Mouse (Mus musculus) spleen, embryonic (tissue): Measurements from ENCODE around the gene Mcrip2.

Experiments used
- CTCF ChIA-PET: fragments of 350-600 bp; sonication (Branson Sonifier 250); formaldehyde crosslinking; loops from one replicate; lab custom pipeline; 2022; lab: Charles Lee

Mcrip2 gene

GRCm38 (mm10) chr17:25867836-25868600, 546 bp downstream of the Mcrip2 start:
- CTCF ChIA-PET: interaction anchor here (0.6 to 1.0 kb wide), 2 partner anchors 24 to 141 kb away, joined by 3 to 4 read pairs; no protein-coding TSS in a partner anchor

- CTCF ChIA-PET: no interaction called here
These were observed 1.1 kb downstream of the Mcrip2 start for GRCm38 (mm10) chr17:25867509-25867835.

DNA sequence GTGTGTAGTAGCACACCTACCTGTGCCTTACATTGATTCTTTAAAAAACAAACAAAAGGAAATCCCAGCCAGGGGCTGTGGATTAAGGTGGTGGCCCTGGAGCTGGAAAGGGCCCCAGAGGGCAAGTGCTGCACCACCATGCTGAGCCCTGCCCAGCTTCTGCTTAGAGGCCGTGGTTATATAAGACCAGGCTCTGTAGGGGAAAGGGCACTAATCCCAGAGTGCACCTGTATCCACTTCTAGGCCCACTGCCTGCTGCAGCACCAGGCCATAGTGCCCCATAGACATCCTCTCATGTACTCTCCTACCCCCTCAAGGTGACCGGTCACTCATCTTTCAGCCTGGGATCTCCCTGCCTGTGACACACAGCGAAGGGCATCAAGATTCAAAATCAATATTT, 2.4 kb downstream of the Mcrip2 start:
- CTCF ChIA-PET: no interaction called here

DNA sequence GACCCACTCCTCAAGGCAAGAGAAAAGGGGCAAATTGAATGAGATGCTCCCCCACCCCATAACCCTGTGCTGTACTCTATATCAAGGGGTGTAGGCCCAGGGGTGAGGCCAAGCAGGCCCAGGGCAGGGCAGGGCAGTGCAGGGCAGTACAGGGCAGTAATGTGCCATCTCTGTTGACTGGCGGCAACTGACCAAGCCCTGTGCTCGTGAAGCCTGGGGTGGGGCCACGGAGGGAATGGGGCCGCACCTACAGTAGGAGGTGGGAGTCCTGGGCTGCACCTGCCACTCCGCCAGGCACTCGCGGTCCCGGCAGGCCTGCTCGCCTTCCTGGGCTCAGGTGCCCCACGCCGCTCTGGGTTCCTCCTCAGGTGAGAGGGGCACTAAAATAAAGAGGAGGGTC, 3.3 kb downstream of the Mcrip2 start:
- CTCF ChIA-PET: no interaction called here

DNA sequence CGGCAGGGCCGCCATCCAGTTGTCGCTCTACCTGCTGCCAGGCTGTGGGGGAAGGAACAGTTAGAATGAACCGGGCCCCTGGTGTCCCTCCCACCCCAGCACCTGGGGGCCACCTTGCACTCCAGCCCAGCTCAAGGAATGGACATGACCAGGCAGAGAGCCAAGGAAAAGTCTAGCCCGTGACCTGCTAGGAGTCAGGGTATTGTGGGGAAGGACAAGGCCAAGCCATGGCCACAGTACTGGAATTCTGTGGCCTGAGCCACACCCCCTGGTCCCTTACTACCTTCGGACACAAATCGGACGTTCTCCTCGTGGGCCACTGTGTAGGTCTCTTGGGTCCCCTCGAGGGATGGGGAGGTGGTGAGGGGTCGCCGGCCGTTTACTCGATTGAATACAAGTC, 4.3 kb downstream of the Mcrip2 start:
- CTCF ChIA-PET: interaction anchor here (0.7 kb wide), 1 partner anchor 231 kb away, joined by 3 read pairs; the partner anchor contains the start of gene Nme4

DNA sequence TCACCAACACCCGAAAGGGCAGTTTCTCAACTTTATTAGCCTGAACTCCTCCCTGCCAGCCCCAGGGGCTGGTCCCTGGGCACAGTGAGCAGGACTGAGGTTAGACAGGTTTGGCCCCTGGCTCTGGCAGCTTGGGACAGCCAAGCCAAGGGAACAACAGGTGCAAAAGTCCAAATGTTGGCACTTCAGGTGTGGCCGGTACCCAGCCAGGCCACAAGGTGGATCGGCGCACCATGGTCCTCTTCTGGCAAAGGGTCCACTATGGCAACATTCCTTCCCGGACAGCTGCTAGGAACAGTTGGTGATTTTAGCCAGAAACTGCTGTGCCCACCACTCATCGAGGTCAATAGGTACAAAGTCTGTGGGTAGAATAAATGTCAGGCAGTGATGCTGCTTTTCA, 4.9 kb downstream of the Mcrip2 start:
- CTCF ChIA-PET: interaction anchor here (0.7 kb wide), 1 partner anchor 232 kb away, joined by 3 read pairs; the partner anchor contains the start of gene Nme4

- CTCF ChIA-PET: interaction anchor here (0.6 kb wide), 1 partner anchor 29 kb away, joined by 3 read pairs; the partner anchor contains the start of gene Stub1
These were observed 6.6 kb downstream of the Mcrip2 start for GRCm38 (mm10) chr17:25861704-25862612.

DNA sequence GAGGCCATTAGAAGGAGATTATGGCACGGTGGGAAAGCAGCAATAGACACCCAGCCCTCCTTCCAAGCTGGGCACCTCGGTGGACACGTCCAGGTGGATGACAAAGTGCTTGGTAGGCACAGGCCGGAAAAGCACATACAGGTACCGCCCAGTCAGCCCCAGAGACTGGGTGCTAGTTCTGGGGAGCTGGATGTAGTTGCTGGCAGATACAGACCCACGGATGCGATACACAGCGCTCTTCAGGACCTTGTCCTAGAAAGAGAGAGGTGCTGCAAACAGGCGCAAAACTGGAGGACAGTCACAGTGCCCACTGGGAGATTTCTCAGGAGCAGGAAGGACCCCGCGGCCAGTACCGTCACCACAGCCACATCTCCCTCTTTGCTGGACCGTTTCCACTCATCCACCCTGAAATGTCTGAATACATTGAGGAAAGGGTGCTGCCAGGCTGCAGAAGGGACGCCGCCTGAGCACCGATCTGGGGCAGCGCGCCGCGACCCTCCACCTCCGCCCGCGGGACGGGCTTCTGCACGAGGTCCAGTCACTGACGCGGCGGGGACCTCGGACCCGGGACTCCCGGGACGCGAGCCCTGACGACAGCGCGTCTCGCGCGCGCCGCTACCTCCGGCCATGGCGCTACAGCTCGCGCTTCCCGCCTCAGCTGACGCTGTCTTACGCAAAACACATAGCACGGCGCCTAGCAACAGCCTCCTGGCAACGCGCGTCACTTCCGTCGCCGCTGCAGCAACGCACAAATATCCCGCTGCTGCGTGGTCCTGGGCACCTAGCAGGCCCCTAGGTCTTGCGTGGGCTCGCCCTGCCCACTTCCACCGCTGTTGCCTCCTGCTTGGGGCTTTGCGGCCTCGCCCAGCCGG, 7.5 kb downstream of the Mcrip2 start, which contains the start of gene Wdr90:
Gene Wdr90 (minus strand): TSS at position 670 of the 872 bp plus-strand sequence.
- CTCF ChIA-PET: interaction anchor here (0.6 to 1.6 kb wide), 2 partner anchors 27 to 28 kb away, joined by 3 to 4 read pairs; partner anchors contain the start of gene Stub1

- CTCF ChIA-PET: interaction anchor here (1.6 kb wide), 1 partner anchor 27 kb away, joined by 4 read pairs; the partner anchor contains the start of gene Stub1
These were observed 8.3 kb downstream of the Mcrip2 start for GRCm38 (mm10) chr17:25860229-25860628.

- CTCF ChIA-PET: interaction anchor here (0.6 to 0.7 kb wide), 2 partner anchors 9 to 166 kb away, joined by 3 to 5 read pairs; no protein-coding TSS in a partner anchor
These were observed 24.1 kb downstream of the Mcrip2 start, which contains the start of gene Rhot2 for GRCm38 (mm10) chr17:25844396-25844901. Gene Rhot2, minus strand, starts transcription at chr17:25844851.

- CTCF ChIA-PET: interaction anchor here (0.6 to 0.7 kb wide), 4 partner anchors 9 to 167 kb away, joined by 3 to 5 read pairs (median 4); partner anchors contain the start of gene Mcrip2
These were observed 24.7 kb downstream of the Mcrip2 start for GRCm38 (mm10) chr17:25843636-25844395.

DNA sequence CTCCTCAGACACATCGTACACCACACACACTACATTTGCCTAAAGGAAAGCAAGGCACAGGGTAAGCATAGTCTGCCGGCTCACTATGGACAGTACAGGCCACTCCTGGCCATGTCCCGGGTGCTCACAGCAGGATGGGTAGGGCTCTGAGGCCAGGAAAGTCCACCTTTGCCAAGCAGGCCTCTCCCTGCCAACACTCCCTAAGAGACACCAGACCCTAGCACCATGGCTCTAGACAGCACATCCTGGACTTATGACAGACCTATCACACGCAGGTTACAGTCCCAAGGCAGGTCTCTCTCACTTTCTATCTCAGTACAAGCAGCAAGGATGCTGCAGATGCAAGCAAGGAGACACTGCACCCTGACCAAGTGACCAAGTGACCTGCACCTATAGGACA, 25.4 kb downstream of the Mcrip2 start:
- CTCF ChIA-PET: interaction anchor here (0.8 kb wide), 1 partner anchor 9 kb away, joined by 3 read pairs; no protein-coding TSS in a partner anchor

GRCm38 (mm10) chr17:25842509-25842908, 26.1 kb downstream of the Mcrip2 start:
- CTCF ChIA-PET: interaction anchor here (0.8 kb wide), 1 partner anchor 8 kb away, joined by 3 read pairs; no protein-coding TSS in a partner anchor

DNA sequence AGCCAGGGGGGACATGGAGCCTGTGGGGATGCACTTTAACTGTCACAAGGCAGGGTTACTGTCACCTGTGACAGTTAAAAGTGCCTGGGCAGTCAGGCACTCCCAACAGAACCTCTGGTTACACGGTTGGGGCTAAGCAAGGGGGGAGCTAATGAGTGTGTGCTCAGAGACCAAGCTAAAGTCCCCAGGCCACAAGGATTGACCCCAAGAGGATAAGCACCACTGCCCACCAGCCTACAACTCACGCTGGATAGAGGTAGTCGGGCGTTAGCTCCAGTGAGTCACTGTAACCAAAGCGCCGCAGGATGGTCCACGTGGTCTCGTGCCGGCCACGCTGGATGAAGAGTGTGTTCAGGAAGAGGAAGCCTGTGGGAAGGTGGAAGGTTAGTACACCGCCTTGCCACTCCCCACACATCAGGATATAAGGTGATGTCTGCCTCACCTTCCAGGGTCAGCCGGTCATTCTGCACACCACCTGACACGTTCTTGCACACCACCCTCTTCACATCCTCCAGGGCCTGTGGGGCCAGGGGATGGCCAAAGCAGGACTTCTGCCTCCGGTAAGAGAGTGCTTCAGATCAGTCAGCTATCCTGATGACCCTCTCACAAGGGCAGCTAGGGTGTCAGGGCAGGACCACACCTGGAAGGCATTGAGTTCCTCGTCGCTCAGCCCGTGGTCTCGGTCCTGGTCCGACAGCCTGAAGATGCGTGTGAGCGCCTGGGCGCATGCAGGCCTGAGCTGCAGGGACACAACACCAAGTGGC, 27.3 kb downstream of the Mcrip2 start, which contains the start of gene Gm20683:
Gene Gm20683 (minus strand): TSS at position 647 of the 764 bp plus-strand sequence.
- CTCF ChIA-PET: no interaction called here

DNA sequence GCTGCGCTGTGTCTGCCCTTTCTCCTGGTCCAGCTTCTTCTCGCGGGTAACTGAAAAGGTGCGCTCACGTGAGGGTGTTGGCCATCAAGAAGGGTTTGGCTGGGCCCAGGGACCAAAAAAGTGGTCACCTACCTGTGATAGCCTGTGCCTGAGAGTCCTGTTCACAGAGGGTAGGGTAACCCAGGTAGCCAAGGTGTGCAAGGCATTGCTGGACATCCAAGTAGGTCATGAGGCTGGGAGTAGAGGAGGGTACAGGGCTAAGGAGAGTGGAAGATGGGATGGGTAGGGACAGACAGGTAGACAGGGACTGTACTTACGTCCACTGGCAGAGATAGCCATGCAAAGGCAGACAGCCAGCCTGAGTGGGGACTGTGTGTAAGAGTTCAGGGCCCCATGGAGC, 28.0 kb downstream of the Mcrip2 start:
- CTCF ChIA-PET: no interaction called here

GRCm38 (mm10) chr17:25839455-25840235, 28.9 kb downstream of the Mcrip2 start:
- CTCF ChIA-PET: no interaction called here

DNA sequence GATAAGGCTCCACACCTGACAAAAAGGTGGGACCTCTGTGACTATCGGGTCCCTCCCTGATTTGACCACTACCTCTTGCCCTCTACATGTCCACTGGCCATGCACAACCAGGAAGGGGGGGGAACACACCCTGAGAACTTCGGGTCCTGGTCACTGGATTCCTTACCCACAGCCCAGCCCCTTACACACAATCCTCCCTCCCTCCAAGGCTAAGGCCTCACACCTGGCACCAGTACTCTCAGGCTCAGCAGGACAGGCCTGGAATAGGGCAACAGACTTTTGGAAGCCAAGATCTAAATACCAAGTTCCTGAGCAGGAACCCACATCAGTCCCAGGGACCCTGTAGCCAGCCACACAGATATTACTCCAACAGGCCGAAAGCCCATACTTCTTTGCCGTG, 29.7 kb downstream of the Mcrip2 start:
- CTCF ChIA-PET: no interaction called here

- CTCF ChIA-PET: no interaction called here
These were observed 31.0 kb downstream of the Mcrip2 start for GRCm38 (mm10) chr17:25837533-25837932.
